Mouse (Mus musculus) liver, embryonic 14.5 days (tissue): ENCODE results near the gene Pcp4. TPM values are rescaled to one million over a fixed set of nuclear protein-coding genes. Genes with fewer than 3 reads are reported as not detected.

Experiments used
- ATAC-seq: fragments of 200-750 bp; cut with Nextera tagmentation; 2 replicates; pipeline ENCODE4 v1.8.0; 2017; ENCODE audit warnings: moderate number of reproducible peaks, mild to moderate bottlenecking, moderate library complexity; ENCODE audit not compliant: insufficient read depth
- DNase-seq, 3 experiments: peaks; one replicate each; pipeline ENCODE4 v3.0.0-alpha.2; 2012 to 2013; ENCODE audit warnings: low read depth in 3 of 3, low spot score in 3 of 3
- H3K27ac ChIP-seq: fragments of 300-500 bp; sonication (generic); 2 replicates; pipeline ENCODE4 v1.5.1; 2014; ENCODE audit warnings: moderate library complexity, mild to moderate bottlenecking, control low read depth, inconsistent platforms
- H3K27me3 ChIP-seq: fragments of 300-500 bp; sonication (generic); 2 replicates; pipeline ENCODE4 v1.6.1; 2014; ENCODE audit warnings: mild to moderate bottlenecking, low read length, moderate library complexity; ENCODE audit not compliant: control insufficient read depth, insufficient read depth
- H3K36me3 ChIP-seq: fragments of 300-500 bp; sonication (generic); replicated peaks from 2 replicates; pipeline ENCODE4 v1.6.1; 2014; ENCODE audit warnings: low read depth; ENCODE audit not compliant: control insufficient read depth, insufficient read depth
- H3K4me1 ChIP-seq, 2 experiments: fragments of 200-500 bp in 1 of 2; fragments of 300-500 bp in 1 of 2; sonication (generic) in 1 of 2; replicated peaks; 2 replicates each; pipeline ENCODE4 v1.6.1; 2012 to 2014; ENCODE audit warnings: antibody characterized with exemption in 1 of 2, inconsistent platforms in 1 of 2, low read length in 1 of 2; ENCODE audit not compliant: control insufficient read depth in 2 of 2, insufficient read depth in 2 of 2
- H3K4me2 ChIP-seq: fragments of 300-500 bp; sonication (generic); 2 replicates; pipeline ENCODE4 v1.6.1; 2014; ENCODE audit warnings: low read depth, mild to moderate bottlenecking, control low read depth, moderate library complexity
- H3K4me3 ChIP-seq, 2 experiments: fragments of 200-500 bp in 1 of 2; fragments of 300-500 bp in 1 of 2; sonication (generic) in 1 of 2; 2 replicates each; pipeline ENCODE4 v1.5.1; 2012 to 2014; ENCODE audit warnings: low read depth in 2 of 2, low read length in 2 of 2, mild to moderate bottlenecking in 2 of 2, control low read depth in 1 of 2, inconsistent platforms in 1 of 2, moderate library complexity in 1 of 2; ENCODE audit not compliant: insufficient read depth in 1 of 2
- H3K9ac ChIP-seq: fragments of 300-500 bp; sonication (generic); replicated peaks from 2 replicates; pipeline ENCODE4 v1.6.1; 2014; ENCODE audit warnings: mild to moderate bottlenecking, control low read depth, moderate library complexity
- H3K9me3 ChIP-seq: fragments of 300-500 bp; sonication (generic); 2 replicates; pipeline ENCODE4 v1.6.1; 2016; ENCODE audit warnings: low read length, mixed read lengths; ENCODE audit not compliant: control insufficient read depth
- CTCF ChIP-seq: IDR thresholded peaks from 2 replicates; pipeline ENCODE4 v1.5.1; 2016; ENCODE audit warnings: antibody characterized with exemption, low read depth, control low read depth
- EP300 ChIP-seq: IDR thresholded peaks from 2 replicates; pipeline ENCODE4 v1.6.1; 2016; ENCODE audit warnings: antibody characterized with exemption, low read depth
- WGBS: fragments of 180-500 bp; shearing (Covaris S2); extraction: QIAGEN DNeasy Blood & Tissue Kit; methylation state at CpG from one replicate; pipeline ENCODE4 v1.1.7; 2014; ENCODE audit not compliant: insufficient replicate concordance; 5-methylcytosine and 5-hydroxymethylcytosine counted together
- polyA plus RNA-seq, 2 experiments: library from polyadenylated mRNA; depleted of rRNA in 1 of 2; stranded (reverse) in 1 of 2; unstranded in 1 of 2; fragments of >200 nt; fragmentation: Nextera tagmentation in 1 of 2; extraction: Ambion mirVana in 1 of 2; gene quantifications; 2 replicates each; pipeline versions ENCODE4 v1.2.1 to v1.2.3; 2012 to 2014

Pcp4 gene
- polyA plus RNA-seq, 2 experiments, result 0.18 TPM; not detected in 1

DNA sequence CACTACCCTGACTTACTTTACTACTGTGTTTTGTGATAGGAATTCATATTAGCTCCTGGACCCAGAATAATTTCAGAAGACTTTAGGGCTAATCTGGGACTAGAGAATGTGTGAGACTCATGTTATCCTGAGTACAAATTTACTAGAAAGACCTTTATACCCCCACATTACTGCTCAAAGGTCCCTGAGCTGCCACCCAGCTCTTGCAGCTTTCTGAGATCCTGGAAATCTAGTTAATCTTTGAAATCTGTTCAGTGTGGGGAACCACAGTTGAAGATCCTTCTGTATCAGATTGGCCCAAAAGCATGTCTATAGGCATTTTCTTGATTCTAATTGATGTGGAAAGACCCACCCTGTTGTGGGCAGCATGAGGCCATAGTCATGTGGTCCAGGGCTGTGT, 69.0 kb downstream of the Pcp4 start:
- Histone ChIP-seq H3K4me2 (no peak overlapping the region), H3K9me3 (no peaks in the 10 kb centered on the region), H3K27ac (no peak overlapping the region), H3K36me3 (no peaks in the 10 kb centered on the region), H3K4me3 (no peak overlapping the region), H3K27me3 (0 out of 2 replicates have a peak, but pooled peaks cover 3% of the 10 kb centered on the region), H3K9ac (no peak overlapping the region), H3K4me1 (peaks cover 0 to 5% of the 10 kb centered on the region in 2 experiments; a peak in 2 of 4 replicates)
- no peak for TF ChIP-seq EP300
- TF ChIP-seq CTCF, result no peak
- DNase-seq (no peak), ATAC-seq (no peak)

DNA sequence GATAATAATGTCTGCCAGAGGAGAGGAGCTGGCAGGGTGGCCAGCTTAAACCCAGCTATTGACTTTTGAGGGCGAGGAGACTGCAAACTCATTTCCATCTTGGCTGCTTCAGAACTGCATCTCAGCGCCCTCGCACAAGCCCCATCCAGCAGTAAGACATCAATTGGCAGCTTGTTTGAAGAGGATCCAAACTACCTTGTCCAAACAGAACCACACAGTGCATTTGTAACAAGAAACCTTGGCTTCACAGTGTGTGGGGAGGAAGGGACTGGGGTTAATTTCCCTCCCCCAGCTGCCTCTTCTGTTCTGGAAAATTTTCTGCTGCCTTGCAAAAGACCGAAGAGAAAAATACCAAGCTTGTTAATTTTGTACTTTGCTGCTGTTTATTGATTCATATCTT, 71.7 kb downstream of the Pcp4 start:
- Histone ChIP-seq H3K36me3 (no peaks in the 10 kb centered on the region), H3K9ac (no peak overlapping the region), H3K4me1 (no peaks in the 10 kb centered on the region), H3K4me3 (no peak overlapping the region), H3K9me3 (no peaks in the 10 kb centered on the region), H3K27ac (no peak overlapping the region), H3K27me3 (0 out of 2 replicates have a peak, but pooled peaks cover 3% of the 10 kb centered on the region), H3K4me2 (no peak overlapping the region)
- TF ChIP-seq CTCF (no peak), EP300 (no peak)
- no peak for ATAC-seq
- no peak for DNase-seq
- WGBS, result 44% methylated on average over 4 of the region's 4 CpGs

DNA sequence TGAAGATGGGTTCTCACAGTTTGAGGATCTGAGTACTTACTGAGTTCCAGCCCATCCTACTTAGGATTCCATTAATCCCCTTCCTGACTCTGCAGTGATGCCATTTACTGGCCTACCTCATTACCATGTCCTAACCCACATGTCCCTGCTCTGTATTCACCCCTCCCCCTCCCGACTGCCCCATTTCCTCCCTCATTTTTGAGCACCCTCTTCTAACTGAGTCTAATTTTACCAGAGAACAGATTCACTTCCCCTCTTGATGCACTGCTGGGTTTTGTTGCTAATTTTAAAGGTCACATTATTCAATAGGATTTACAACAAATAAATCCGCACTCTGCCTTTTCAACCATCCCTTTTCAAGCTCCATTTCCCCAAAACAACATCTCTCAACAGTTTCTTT, 73.7 kb downstream of the Pcp4 start:
- Histone ChIP-seq H3K27ac (no peak overlapping the region), H3K36me3 (no peaks in the 10 kb centered on the region), H3K27me3 (no peaks in the 10 kb centered on the region), H3K9ac (no peak overlapping the region), H3K9me3 (no peaks in the 10 kb centered on the region), H3K4me3 (no peak overlapping the region), H3K4me1 (no peaks in the 10 kb centered on the region), H3K4me2 (no peak overlapping the region)
- WGBS, result 44% methylated on average over 2 of the region's 2 CpGs
- DNase-seq (no peak), ATAC-seq (no peak)
- TF ChIP-seq CTCF, result no peak
- no peak for TF ChIP-seq EP300

DNA sequence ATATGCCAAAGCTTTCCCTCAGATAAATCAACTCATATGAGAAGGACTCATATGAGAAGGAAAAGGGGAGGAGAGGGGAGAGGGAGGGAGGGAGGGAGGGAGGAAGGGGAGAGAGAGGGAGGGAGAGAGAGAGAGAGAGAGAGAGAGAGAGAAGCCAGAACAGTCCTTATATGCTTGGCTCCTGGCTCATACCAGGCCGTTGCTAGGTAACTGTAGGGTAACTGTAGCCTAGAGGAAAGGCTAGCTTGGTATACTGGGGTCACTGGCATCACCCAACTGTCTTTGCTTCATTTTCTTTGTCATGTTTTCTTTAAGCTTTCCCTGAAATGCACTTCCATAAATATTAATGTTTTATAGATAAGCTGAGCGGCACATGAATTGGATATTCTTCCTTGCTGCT, 85.3 kb downstream of the Pcp4 start:
- WGBS, result 46% methylated on average over 2 of the region's 2 CpGs
- no peaks in the 10 kb centered on the region for H3K4me1 ChIP-seq
- TF ChIP-seq CTCF (no peak), EP300 (no peak)
- no peak for DNase-seq
- no peak for ATAC-seq
- no peak overlapping the region for H3K4me2 ChIP-seq
- no peak overlapping the region for H3K9ac ChIP-seq
- H3K36me3 ChIP-seq, result no peaks in the 10 kb centered on the region
- no peaks in the 10 kb centered on the region for H3K9me3 ChIP-seq
- H3K27me3 ChIP-seq, result no peaks in the 10 kb centered on the region
- no peak overlapping the region for H3K4me3 ChIP-seq
- H3K27ac ChIP-seq, result no peak overlapping the region

DNA sequence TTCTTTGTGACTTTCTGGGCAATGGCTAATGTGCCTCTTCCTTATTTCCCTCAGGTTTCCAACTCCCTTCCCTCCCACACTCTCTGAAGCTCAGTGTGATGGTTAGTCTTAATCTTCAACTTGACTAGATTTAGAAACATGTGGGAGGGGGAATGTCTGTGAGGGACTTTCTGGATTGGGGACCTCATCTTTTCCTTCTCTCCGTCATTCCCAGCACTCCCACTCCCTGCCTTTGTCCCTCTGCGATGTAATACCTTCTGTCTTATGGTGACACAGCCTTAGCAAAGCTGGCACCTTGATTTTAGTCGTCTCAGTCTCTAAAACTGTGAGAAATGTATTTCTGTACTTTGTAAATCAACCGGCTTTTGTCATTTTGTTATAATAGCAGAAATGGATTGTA, 88.0 kb downstream of the Pcp4 start:
- Histone ChIP-seq H3K4me3 (no peak overlapping the region), H3K4me2 (no peak overlapping the region), H3K36me3 (no peaks in the 10 kb centered on the region), H3K4me1 (no peaks in the 10 kb centered on the region), H3K9ac (no peak overlapping the region), H3K27ac (no peak overlapping the region), H3K27me3 (no peaks in the 10 kb centered on the region), H3K9me3 (no peaks in the 10 kb centered on the region)
- ATAC-seq, result no peak
- TF ChIP-seq EP300, result no peak
- no peak for TF ChIP-seq CTCF
- WGBS, result 41% methylated on average over 4 of the region's 4 CpGs
- DNase-seq, result no peak

DNA sequence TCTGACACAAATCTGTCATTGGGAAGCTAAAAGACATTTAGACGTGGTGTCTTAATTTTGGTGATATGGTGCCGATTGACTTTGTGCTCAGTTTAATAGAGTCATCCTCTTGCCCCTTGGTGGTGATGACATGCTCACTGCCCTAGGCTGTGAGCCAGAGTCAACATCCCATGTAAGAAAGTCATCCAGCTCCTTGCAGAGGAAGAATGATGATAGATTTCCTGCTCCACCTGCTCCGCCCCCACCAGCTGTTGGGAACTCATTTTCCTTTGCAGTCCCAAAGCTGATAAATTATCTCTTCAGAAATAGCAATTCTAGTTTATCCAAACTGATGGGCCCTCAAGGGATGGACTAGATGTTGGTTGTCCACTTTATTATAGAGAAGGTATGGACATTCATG, 89.2 kb downstream of the Pcp4 start:
- no peaks in the 10 kb centered on the region for H3K9me3 ChIP-seq
- no peaks in the 10 kb centered on the region for H3K36me3 ChIP-seq
- TF ChIP-seq EP300, result no peak
- no peak for TF ChIP-seq CTCF
- ATAC-seq (no peak), DNase-seq (no peak)
- WGBS, result 58% methylated on average over 3 of the region's 3 CpGs
- H3K4me2 ChIP-seq, result no peak overlapping the region
- no peak overlapping the region for H3K9ac ChIP-seq
- no peak overlapping the region for H3K27ac ChIP-seq
- H3K27me3 ChIP-seq, result no peaks in the 10 kb centered on the region
- no peaks in the 10 kb centered on the region for H3K4me1 ChIP-seq
- no peak overlapping the region for H3K4me3 ChIP-seq
